Mouse (Mus musculus): ENCODE data around the gene Atp6v0e. TPM values are rescaled to one million over a fixed set of nuclear protein-coding genes. Genes with fewer than 3 reads are reported as not detected.

The Atp6v0e gene
- polyA plus RNA-seq, 1 experiment from 2014 or later, result 192 TPM

DNA sequence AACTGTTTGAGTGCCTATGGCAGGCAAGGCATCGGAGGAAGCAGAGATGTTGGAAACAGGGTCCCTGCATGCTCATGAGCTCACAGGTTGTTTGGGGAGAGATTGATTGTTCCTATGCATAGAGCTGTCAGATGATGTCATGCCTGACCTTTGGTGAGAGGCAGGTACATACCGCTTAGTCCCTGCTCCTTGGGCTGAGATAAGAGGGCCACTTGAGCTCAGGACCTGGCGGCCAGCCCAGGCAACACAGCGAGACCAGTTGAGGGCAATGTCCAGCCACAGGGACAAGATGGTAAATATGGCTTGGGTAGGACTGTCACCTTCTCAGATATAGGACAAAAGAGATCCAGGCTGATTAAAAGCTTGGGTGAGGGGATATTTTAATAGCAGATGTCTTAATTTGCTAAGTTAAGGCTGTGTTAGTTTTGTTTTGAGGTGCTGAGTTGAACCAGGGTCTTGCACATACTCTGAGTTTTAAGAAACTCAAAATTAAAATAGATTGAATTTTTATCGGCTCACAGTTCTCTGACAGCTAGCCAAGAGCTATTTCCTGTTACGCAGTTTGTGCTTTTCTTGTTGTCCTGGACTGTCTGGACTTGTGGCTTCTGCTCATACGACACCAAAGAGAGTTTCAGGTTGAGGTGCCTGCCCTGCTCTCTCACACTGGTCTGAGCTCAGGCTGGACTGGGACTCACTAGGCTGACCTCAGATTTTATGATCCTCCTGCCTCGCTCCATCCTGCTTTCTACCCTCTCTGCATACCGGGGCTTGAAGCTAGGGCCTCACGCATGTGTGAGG is 37.0 kb downstream of the Atp6v0e start:
- peaks cover 32% of the 10 kb centered on the region; the same call in 1 of the 2 replicates for H3K36me3 ChIP-seq (ENCODE audit: control insufficient read depth, insufficient read depth, low read length)
- no peak overlapping the region for H3K27ac ChIP-seq (ENCODE audit: low read depth, low read length)
- no peaks in the 10 kb centered on the region for H3K9me3 ChIP-seq (ENCODE audit: control insufficient read depth, low read length)
- H3K4me3 ChIP-seq (ENCODE audit: low read length), result no peak overlapping the region
- no peak for ATAC-seq (ENCODE audit: low FRiP score, low TSS enrichment)
- H3K27me3 ChIP-seq (ENCODE audit: control insufficient read depth, insufficient read depth, low read length), result no peaks in the 10 kb centered on the region
- H3K9ac ChIP-seq (ENCODE audit: low read depth, low read length), result no peak overlapping the region
- no peak overlapping the region for H3K4me2 ChIP-seq (replicated peaks; ENCODE audit: low read depth, low read length)
- 95% methylated on average over 10 of the region's 10 CpGs for WGBS
- H3K4me1 ChIP-seq (ENCODE audit: control insufficient read depth, insufficient read depth, low read length), result no peaks in the 10 kb centered on the region

DNA sequence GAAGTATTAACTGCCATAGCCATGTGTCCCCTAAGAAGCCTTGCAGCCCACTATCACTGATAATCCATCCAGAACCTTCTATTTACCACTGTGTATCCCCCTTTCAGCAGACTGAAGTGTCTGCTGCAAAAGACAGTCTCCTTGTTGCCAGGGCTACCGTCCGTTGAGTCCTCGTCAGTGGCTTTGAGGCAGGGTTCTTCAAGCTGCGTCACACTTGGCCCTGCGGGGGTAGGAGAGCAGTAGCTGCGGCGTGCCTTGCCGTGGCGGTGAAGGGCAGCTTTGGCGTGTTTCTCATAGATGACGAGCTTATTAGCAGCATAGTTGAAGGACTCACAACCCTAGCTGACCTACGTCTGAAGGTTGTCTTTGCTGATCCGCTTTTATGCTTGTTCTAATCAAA is 38.5 kb downstream of the Atp6v0e start:
- Histone ChIP-seq H3K9ac (ENCODE audit: low read depth, low read length) (no peak overlapping the region), H3K27ac (ENCODE audit: low read depth, low read length) (no peak overlapping the region), H3K9me3 (ENCODE audit: control insufficient read depth, low read length) (no peaks in the 10 kb centered on the region), H3K36me3 (ENCODE audit: control insufficient read depth, insufficient read depth, low read length) (peaks cover 24% of the 10 kb centered on the region; the same call in 1 of the 2 replicates), H3K4me3 (ENCODE audit: low read length) (no peak overlapping the region), H3K27me3 (ENCODE audit: control insufficient read depth, insufficient read depth, low read length) (no peaks in the 10 kb centered on the region), H3K4me1 (ENCODE audit: control insufficient read depth, insufficient read depth, low read length) (no peaks in the 10 kb centered on the region), H3K4me2 (replicated peaks; ENCODE audit: low read depth, low read length) (no peak overlapping the region)
- no peak for ATAC-seq (ENCODE audit: low FRiP score, low TSS enrichment)
- 88% methylated on average over 13 of the region's 13 CpGs for WGBS

DNA sequence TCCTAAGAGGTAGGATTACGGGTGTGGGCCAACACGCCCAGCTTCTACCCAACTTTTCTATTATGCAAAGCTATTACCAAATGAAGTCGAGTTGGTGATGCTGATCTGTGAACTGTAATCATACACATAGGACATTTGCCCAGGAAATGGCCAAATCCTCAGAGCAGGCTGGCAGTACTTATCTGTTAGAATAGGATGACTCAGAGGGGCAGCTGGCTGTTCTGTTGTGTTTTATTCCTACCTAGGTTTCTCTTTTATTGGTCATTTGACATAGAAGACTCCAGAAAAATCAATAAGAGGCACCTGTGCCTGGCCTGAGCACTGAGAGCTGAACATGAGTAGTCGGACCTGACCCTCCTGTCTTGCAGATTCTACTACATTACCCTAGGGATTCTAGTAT is 39.6 kb downstream of the Atp6v0e start:
- Histone ChIP-seq H3K36me3 (ENCODE audit: control insufficient read depth, insufficient read depth, low read length) (peaks cover 17% of the 10 kb centered on the region; the same call in 1 of the 2 replicates), H3K9me3 (ENCODE audit: control insufficient read depth, low read length) (no peaks in the 10 kb centered on the region), H3K9ac (ENCODE audit: low read depth, low read length) (no peak overlapping the region), H3K4me3 (ENCODE audit: low read length) (no peak overlapping the region), H3K4me2 (replicated peaks; ENCODE audit: low read depth, low read length) (no peak overlapping the region), H3K4me1 (ENCODE audit: control insufficient read depth, insufficient read depth, low read length) (no peaks in the 10 kb centered on the region), H3K27me3 (ENCODE audit: control insufficient read depth, insufficient read depth, low read length) (no peaks in the 10 kb centered on the region), H3K27ac (ENCODE audit: low read depth, low read length) (no peak overlapping the region)
- ATAC-seq (ENCODE audit: low FRiP score, low TSS enrichment), result no peak
- 86% methylated on average over 4 of the region's 4 CpGs for WGBS

DNA sequence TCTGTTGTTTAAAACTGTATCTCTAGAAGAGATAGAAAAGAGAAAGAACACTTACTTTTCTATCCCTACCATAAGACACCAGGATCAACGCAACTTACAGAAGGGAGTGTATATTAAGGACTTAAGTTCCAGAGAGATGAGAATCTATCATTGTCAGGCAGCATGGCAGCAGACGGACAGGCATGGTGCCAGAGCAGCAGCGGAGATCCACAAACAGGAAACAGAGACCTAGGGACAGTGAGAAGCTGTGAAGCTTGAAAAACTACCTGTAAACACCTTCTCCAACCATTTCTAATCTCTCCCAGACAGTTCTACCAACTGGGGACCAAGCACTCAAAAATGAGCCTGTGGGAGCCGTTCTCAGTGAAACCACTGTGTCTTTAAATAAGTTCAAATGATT is 40.6 kb downstream of the Atp6v0e start:
- no peaks in the 10 kb centered on the region for H3K4me1 ChIP-seq (ENCODE audit: control insufficient read depth, insufficient read depth, low read length)
- no peak overlapping the region for H3K4me3 ChIP-seq (ENCODE audit: low read length)
- no peaks in the 10 kb centered on the region for H3K27me3 ChIP-seq (ENCODE audit: control insufficient read depth, insufficient read depth, low read length)
- 91% methylated on average over 4 of the region's 4 CpGs for WGBS
- no peak overlapping the region for H3K4me2 ChIP-seq (replicated peaks; ENCODE audit: low read depth, low read length)
- H3K9ac ChIP-seq (ENCODE audit: low read depth, low read length), result no peak overlapping the region
- no peak for ATAC-seq (ENCODE audit: low FRiP score, low TSS enrichment)
- peaks cover 13% of the 10 kb centered on the region; the same call in 1 of the 2 replicates for H3K36me3 ChIP-seq (ENCODE audit: control insufficient read depth, insufficient read depth, low read length)
- H3K27ac ChIP-seq (ENCODE audit: low read depth, low read length), result no peak overlapping the region
- H3K9me3 ChIP-seq (ENCODE audit: control insufficient read depth, low read length), result no peaks in the 10 kb centered on the region

DNA sequence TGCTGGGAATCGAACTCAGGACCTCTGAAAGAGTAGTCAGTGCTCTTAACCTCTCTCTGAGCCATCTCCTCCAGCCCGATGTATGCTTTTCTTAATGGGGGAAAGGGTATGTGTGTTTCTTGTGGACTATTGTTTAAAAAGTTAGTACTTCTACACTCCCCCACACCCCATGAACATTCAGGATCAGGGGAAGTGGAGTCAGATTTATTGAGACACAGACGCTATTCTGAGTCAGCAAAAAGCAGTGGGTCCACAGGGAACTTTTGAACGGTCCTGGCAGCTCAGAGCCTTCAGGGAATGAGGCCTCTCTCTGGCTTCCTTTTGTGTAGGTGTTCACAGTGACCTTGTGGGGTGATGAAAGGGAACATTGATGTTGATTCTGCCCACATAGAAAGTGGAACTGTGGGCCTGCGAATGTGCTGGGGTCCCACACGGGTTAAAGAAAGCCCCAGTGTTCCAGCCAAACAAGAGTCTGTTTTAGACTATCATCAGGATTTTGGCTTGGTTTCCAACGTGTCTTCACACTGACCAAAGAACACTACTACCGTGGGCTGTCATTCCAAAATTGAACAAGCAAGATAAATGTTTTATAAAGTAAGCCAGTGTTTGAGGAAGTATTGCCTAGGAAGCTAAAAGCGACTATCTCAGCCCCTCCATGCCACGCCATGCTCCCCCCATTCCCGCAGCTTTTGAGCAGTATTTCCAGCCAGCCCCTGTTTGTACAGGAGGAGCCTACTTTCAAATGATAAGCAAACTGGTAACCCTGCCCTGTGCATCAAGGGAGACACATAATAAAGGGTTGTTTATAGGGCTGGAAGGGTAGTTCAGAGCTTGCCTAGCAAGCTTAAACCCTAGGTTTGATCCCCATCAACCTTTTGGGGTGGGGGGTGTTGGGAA is 42.7 kb downstream of the Atp6v0e start:
- 67% methylated on average over 11 of the region's 11 CpGs for WGBS
- H3K4me2 ChIP-seq (replicated peaks; ENCODE audit: low read depth, low read length), result no peak overlapping the region
- no peaks in the 10 kb centered on the region for H3K36me3 ChIP-seq (ENCODE audit: control insufficient read depth, insufficient read depth, low read length)

DNA sequence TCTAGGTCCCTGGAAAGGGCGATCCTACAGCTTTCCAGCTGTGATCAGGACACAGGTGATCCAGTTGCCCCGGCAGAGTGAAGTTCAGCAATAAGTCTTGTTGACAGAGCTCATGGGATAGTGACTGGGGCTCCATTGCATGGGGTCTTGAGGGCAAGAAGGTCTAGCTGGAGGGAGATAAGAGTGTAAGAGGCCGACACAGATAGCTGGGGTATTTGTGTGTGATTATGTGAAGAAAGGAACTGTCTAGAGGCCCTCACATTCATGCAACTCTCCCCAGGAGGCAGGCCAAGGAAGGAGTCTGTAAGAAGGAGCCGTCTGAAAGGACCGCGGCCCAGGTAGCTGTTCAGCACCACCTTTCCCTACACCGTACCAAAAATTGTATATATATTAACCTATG is 44.0 kb downstream of the Atp6v0e start:
- Histone ChIP-seq H3K36me3 (ENCODE audit: control insufficient read depth, insufficient read depth, low read length) (no peaks in the 10 kb centered on the region), H3K27ac (ENCODE audit: low read depth, low read length) (no peak overlapping the region), H3K4me1 (ENCODE audit: control insufficient read depth, insufficient read depth, low read length) (no peaks in the 10 kb centered on the region), H3K9me3 (ENCODE audit: control insufficient read depth, low read length) (no peaks in the 10 kb centered on the region), H3K4me2 (replicated peaks; ENCODE audit: low read depth, low read length) (no peak overlapping the region), H3K4me3 (ENCODE audit: low read length) (no peak overlapping the region), H3K27me3 (ENCODE audit: control insufficient read depth, insufficient read depth, low read length) (no peaks in the 10 kb centered on the region), H3K9ac (ENCODE audit: low read depth, low read length) (no peak overlapping the region)
- WGBS, result 69% methylated on average over 7 of the region's 7 CpGs
- no peak for ATAC-seq (ENCODE audit: low FRiP score, low TSS enrichment)

More for the DNA sequence above, 42.7 kb downstream of the Atp6v0e start:
- H3K9ac ChIP-seq (ENCODE audit: low read depth, low read length), result no peak overlapping the region
- H3K27ac ChIP-seq (ENCODE audit: low read depth, low read length), result no peak overlapping the region
- no peak for ATAC-seq (ENCODE audit: low FRiP score, low TSS enrichment)
- no peaks in the 10 kb centered on the region for H3K27me3 ChIP-seq (ENCODE audit: control insufficient read depth, insufficient read depth, low read length)
- H3K4me1 ChIP-seq (ENCODE audit: control insufficient read depth, insufficient read depth, low read length), result no peaks in the 10 kb centered on the region
- H3K9me3 ChIP-seq (ENCODE audit: control insufficient read depth, low read length), result no peaks in the 10 kb centered on the region
- no peak overlapping the region for H3K4me3 ChIP-seq (ENCODE audit: low read length)

DNA sequence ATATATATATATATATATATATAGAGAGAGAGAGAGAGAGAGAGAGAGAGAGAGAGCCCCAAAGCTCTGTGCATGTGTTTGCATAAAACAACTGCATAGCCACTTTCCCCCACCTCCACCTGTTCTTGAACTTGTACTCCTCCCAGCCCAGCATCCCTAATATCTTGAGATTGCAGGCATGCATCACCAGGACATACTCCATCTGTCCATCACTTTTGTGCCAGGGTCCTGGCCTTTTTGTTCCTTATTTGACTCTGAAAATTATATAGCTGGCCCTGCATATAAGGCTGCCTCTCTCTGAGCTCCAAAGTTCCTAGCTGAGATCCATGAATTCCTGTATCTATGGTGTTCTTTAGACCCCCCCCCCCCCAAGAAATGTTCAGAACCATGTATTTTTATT is 45.5 kb downstream of the Atp6v0e start:
- Histone ChIP-seq H3K9me3 (ENCODE audit: control insufficient read depth, low read length) (no peaks in the 10 kb centered on the region), H3K4me3 (ENCODE audit: low read length) (no peak overlapping the region), H3K4me1 (ENCODE audit: control insufficient read depth, insufficient read depth, low read length) (no peaks in the 10 kb centered on the region), H3K4me2 (replicated peaks; ENCODE audit: low read depth, low read length) (no peak overlapping the region), H3K9ac (ENCODE audit: low read depth, low read length) (no peak overlapping the region), H3K27me3 (ENCODE audit: control insufficient read depth, insufficient read depth, low read length) (no peaks in the 10 kb centered on the region), H3K27ac (ENCODE audit: low read depth, low read length) (no peak overlapping the region), H3K36me3 (ENCODE audit: control insufficient read depth, insufficient read depth, low read length) (no peaks in the 10 kb centered on the region)
- no peak for ATAC-seq (ENCODE audit: low FRiP score, low TSS enrichment)

DNA sequence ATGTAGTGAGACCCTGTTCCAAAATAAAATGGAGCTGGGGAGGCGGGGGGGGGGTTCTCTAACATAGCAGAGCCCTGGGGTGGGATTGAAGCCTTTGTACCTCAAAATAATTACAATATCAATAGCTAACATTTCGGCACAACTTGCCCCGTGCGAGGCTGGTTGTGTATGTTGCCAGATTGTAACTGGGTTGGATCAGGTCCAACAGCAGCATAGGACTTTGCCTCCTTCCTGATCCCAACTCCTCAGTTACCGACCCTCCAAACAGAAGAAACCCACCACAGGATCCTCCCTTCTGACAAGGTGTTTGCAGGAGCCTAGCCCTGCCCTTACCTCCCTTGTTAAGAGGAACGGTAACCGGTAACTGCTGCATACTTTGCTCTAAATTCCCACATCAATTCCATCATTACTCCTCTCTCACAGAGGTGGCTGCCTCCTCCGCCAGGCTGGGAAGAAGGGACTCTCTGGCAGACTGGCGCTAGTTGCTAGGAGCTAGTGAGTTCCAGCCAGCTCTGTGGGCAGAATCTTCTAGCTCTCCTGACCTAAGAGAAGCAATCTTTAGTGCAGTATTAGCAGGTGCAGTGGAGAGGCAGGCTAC is 46.1 kb downstream of the Atp6v0e start:
- no peaks in the 10 kb centered on the region for H3K27me3 ChIP-seq (ENCODE audit: control insufficient read depth, insufficient read depth, low read length)
- no peaks in the 10 kb centered on the region for H3K4me1 ChIP-seq (ENCODE audit: control insufficient read depth, insufficient read depth, low read length)
- no peak overlapping the region for H3K27ac ChIP-seq (ENCODE audit: low read depth, low read length)
- no peak for ATAC-seq (ENCODE audit: low FRiP score, low TSS enrichment)
- WGBS, result 58% methylated on average over 9 of the region's 9 CpGs
- no peaks in the 10 kb centered on the region for H3K9me3 ChIP-seq (ENCODE audit: control insufficient read depth, low read length)
- no peak overlapping the region for H3K4me3 ChIP-seq (ENCODE audit: low read length)
- H3K4me2 ChIP-seq (replicated peaks; ENCODE audit: low read depth, low read length), result no peak overlapping the region
- H3K36me3 ChIP-seq (ENCODE audit: control insufficient read depth, insufficient read depth, low read length), result no peaks in the 10 kb centered on the region
- no peak overlapping the region for H3K9ac ChIP-seq (ENCODE audit: low read depth, low read length)

Measured in kidney, embryonic 14.5 days (tissue).